Mouse (Mus musculus): ENCODE data around the gene Ntf5.
A peak's percentile ranks its signal among the peaks of the same experiment; 100 is the strongest.
"Not testable (repeated sequence)": the region's sequence is repeated elsewhere in the genome, so short reads cannot be mapped to it uniquely, and the experiment has no call there.

Gene Ntf5

DNA sequence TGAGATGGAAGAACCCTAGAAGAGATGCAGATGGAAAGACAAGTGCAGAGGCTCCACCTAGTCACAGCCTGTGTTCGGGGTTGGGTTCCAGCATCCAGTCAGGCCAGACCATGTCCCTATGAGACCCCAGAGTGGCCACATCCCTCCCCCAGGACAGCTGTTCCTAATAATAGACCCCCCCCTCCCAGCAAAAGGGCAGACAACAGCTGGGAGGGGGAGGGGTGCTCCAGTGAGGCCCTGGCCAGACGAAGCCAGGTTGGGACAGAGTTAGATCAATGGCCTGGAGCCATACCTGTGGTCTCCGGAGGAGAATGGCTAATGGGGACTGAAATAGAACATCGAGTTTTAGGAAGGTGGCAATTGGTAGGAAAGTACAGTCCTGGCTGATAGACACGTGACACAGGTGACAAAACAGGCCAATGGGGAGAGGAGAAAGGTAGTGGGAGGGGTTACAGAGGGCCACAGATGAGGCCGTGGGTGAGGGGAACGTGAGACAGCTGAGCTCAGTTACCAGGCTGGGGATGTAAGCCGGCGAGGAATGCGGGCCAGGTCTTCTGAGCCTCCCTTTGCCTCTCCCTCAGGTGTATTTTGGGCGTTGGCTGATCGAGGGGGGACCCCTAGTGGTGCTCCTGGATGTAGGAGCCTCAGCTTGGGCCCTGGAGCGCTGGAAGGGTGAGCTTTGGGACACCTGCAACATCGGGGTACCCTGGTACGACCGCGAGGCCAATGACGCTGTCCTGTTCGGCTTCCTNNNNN is 24.2 kb downstream of the Ntf5 start, which contains the start of gene Ruvbl2:
TSS of gene Ruvbl2 (minus strand) at position 576 of the 756 bp plus-strand sequence.
- peak; percentile 33 for DNase-seq

- DNase-seq = no peak
Observed at GRCm38 (mm10) chr7:45443526-45444420, 30.3 kb downstream of the Ntf5 start.

DNA sequence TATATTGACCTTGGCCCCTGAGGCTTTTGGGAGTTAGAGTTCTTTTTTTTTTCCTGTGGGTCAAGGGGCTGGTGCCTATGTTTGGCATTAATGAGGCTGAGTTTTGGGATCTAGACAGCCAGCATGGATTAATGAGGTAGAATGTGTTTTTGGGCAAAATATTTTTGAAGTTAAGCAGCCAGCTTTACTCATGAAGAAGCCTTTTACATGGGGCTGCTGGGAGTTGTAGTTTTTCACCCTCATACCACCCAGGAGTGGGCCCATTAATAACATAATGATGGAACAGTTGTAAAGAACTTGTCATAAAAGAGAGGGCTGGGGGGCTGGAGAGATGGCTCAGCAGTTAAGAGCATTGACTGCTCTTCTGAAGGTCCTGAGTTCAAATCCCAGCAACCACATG is 33.1 kb downstream of the Ntf5 start:
- DNase-seq = no peak

DNA sequence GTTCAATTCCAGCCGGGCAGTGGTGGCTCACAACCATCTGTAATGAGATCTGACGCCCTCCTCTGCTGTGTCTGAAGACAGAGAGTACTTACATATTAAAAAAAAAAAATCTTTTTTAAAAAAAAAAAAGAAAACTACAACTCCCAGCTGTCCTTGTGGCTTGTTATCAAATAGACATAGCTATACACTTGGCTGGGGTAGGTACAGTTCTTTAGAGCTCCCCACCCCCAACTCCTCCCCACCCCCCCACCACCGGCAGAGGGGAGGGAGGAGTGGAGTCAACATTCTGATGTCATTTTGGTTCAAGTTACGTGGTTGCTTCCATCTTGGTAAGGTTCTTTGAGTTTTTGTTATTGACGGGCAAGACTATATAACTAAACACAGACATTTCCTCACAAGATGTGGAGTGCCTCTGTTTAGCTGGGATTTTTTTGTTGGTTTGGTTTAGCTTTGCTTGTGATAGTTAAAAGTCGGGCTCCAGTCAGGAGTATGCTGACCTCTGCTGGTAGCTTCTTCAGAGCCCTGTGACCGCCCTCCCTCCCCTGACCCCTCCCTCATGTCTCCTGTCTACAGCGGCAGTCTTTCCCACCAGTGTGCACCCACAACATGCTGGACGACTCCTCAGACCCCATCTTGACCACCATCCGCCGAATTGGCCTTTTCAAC is 34.0 kb downstream of the Ntf5 start:
- peak; percentile 52 for DNase-seq

DNA sequence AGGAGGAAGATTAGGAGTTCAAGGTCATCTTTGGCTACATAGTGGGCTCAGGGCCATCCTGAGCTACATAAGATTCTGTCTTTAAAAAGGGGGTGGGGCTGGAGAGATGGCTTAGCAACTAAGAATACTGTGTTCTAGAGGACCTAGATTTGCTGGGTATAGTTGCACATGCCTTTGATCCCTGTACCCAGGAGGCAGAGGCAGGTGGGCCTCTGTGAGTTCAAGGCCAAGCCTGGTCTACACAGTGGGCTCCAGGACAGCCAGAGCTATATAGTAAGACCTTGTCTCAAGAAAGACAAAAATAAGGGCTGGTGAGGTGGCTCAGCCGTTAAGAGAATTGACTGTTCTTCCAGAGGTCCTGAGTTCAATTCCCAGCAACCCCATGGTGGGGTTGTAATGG is 36.5 kb downstream of the Ntf5 start:
- DNase-seq = no peak

DNA sequence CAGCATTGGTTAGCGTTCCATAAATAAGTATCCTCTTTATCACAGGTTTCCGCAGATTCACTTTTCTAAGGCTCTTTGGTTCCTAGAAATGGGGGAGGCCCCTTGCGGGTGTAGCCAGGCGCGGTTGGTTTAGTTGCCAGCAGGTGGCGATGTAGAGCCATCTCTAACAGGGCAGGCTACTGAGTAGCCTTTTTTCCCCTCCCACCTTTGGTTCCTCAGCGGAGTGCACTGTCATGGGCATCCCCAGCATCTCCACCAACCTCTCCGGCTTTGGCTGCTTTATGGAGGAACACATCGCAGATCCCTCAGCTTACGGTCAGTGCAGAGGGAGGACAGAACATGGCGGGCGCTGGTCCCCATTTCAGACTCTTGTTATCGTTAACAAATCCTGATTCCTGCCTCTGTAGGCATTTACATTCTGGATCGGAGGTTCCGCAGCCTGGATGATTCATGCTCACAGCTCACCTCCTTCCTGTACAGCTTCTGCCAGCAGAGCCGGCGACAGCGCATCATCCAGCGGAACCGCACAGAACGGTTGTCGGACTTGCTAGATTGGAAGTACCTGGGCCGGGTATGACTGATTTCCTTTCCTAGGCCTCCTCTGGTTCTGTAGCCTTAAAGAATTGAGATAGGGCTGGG is 38.0 kb downstream of the Ntf5 start:
- peak; percentile 90 for DNase-seq

- DNase-seq = no peak
Observed at GRCm38 (mm10) chr7:45454971-45455370, 41.5 kb downstream of the Ntf5 start.

DNA sequence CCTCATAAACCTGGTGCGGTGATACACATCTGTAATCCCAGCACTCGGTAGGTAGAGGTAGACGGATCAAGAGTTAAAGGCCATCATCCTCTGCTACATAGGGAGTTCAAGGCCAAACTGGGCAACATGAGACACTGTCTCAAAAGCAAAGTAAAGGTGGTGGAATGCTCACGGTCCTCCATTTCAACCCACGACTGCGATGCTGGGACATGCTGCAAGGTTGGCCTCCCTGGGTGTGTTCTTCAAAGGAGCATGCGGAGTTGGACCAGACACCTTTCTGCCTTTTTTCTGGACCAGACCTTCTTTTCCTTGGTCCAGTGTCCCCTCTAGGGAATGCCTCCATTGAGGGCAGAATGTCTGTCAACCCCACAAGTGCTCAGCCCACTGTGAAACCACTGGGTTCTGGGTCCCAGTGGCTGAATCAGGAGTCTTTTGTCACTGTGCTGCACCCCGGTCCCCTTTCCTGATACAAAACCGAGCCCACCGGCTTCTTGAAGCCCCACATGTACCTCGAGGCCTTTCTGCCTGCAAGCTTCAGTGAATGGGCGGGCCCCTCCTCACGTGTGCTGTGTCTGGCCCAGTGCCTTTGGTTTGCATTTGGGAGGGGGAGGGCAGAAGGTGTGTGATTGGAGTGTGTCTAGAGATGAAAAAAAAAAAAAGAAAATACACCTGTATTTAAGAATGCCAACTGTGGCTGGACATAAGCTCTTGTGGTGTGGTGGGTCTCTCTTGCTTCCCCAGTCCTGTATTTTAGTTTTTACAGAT is 42.6 kb downstream of the Ntf5 start:
- peak; percentile 5 for DNase-seq

- DNase-seq = no peak
Observed at GRCm38 (mm10) chr7:45456721-45457203, 43.3 kb downstream of the Ntf5 start.

- DNase-seq = peak; percentile 65
Observed at GRCm38 (mm10) chr7:45457204-45458060, 43.9 kb downstream of the Ntf5 start.

DNA sequence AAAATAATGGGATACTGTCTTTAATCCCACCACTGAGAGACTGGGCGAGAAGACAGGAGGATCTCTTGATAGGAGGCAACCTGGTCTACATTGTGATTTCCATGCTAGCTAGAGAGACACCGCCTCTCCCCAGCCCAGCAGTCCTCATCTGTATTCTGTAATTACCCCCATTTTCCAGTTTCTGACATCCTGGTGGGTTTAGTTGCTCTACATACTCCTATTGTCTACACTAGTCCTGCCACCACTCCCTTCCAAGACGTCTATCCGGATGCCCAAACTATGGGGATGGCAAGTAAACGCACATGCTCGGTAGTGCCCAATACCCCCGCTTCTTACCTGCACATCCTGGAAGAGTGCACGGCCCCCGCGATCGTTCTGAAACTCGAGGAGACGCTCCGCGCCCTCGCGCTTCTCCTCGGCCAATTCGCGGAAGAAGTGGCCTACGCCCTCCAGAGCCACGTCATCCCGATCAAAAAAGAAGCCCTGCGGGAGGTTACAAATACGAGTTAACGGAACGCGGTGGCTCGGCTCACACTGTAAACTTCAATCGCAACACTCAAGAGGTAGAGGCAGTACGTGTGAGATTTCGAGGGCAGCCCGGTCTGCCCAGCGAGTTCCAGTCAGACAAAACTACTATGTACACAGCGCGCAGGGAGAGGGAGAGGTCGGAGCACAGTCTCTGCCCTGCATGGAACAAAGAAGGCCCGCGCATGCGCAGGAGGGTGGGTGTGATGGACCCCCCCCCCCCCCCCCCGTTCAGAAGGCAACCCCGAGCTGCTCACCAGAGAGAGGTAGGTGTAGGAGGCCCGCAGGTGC is 45.5 kb downstream of the Ntf5 start:
- peak; percentile 86 for DNase-seq

DNA sequence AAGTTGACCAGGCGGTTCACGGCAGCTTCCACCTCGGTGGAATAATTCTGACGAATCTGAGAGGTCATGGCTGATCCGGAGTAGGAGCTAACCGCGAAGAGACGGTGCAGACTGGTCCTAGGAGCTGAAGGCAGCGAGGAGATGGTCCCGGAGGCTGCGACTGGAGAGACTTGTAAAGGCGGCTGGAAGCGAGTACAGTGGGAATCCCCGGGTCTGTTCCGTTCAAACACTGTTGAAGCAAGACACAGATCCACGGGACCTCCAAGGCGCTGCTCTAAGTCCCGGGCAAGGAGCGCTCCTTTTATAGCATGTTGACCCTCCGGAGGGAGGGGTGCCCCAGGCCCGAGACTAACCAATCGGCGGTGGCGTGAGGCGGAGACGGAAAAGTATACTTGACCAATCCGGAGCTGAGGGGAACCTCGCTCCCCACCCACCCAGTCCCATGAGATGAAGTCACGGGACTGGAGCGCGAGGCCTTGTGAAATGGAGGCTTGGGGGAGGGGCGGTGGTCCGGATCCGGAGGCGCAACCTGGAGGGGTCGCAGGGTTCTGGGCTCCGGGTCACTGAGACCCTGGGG is 46.2 kb downstream of the Ntf5 start, which contains the start of gene Ftl1:
TSS of gene Ftl1 (minus strand) at position 321 of the 577 bp plus-strand sequence.
- peak; percentile 98 for DNase-seq

GRCm38 (mm10) chr7:45460377-45460776 is 46.9 kb downstream of the Ntf5 start:
- DNase-seq = no peak

GRCm38 (mm10) chr7:45460860-45461314 is 47.4 kb downstream of the Ntf5 start:
- DNase-seq = peak; percentile 95

- peak; percentile 57 for DNase-seq
Observed at GRCm38 (mm10) chr7:45461326-45461725, 47.8 kb downstream of the Ntf5 start.

DNA sequence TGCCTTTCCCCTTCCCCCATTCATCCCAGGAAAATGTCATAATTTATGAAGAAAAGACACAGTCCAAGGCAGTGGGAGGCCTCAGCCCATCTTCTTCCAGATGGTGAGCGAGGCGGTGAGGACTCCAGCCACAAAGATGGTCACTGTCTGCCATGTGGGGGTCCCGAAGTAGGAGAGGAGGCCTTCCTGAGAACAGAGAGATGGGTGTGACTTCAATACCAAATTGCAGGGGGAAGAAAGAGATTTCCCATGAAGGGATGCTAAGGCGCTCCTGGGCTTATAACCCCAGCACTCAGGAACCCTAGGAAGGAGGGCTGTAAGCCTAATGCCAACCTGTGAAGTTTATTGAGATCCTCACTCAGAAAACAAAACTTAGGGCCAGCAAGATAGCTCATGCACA is 48.3 kb downstream of the Ntf5 start:
- no peak for DNase-seq

GRCm38 (mm10) chr7:45462325-45462724 is 48.8 kb downstream of the Ntf5 start:
- DNase-seq = no peak

- DNase-seq = not testable (repeated sequence)
Observed at GRCm38 (mm10) chr7:45462868-45463267, 49.4 kb downstream of the Ntf5 start.

Measured in liver (tissue).